Mouse (Mus musculus) thymus, adult 2 months (tissue): ENCODE data around the gene Adora2a.

Source experiments
- CTCF ChIP-seq: fragments of 200-500 bp; IDR thresholded peaks from 2 replicates; pipeline ENCODE4 v1.5.1; 2012; ENCODE audit warnings: mild to moderate bottlenecking, control low read depth, low read length, moderate library complexity, borderline replicate concordance; ENCODE audit not compliant: control insufficient read depth, poor library complexity, insufficient read depth; ENCODE audit errors: extremely low read depth
- POLR2A ChIP-seq: fragments of 200-500 bp; IDR thresholded peaks from 2 replicates; pipeline ENCODE4 v1.6.1; 2012; ENCODE audit warnings: mild to moderate bottlenecking, low read length, control low read depth, moderate library complexity; ENCODE audit not compliant: control insufficient read depth, poor library complexity, insufficient read depth; ENCODE audit errors: extremely low read depth

- TF ChIP-seq POLR2A (no peak), CTCF (no peak)
These were observed 6.3 kb downstream of the Adora2a start for GRCm38 (mm10) chr10:75322966-75323365.
